Mouse (Mus musculus) liver, embryonic 11.5 days (tissue): Measurements from ENCODE around the gene Hexim1. TPM values are rescaled to one million over a fixed set of nuclear protein-coding genes. Genes with fewer than 3 reads are reported as not detected.
A peak's percentile ranks its signal among the peaks of the same experiment; 100 is the strongest.

Experiments used
- ATAC-seq: fragments of 200-750 bp; cut with Nextera tagmentation; replicated peaks from 2 replicates; pipeline ENCODE4 v1.8.0; 2017; ENCODE audit warnings: moderate number of reproducible peaks, mild to moderate bottlenecking, moderate TSS enrichment, moderate library complexity; ENCODE audit not compliant: low FRiP score
- DNase-seq: peaks from one replicate; pipeline ENCODE4 v3.0.0-alpha.2; 2017; ENCODE audit warnings: low spot score
- H3K27ac ChIP-seq: fragments of 300-500 bp; sonication (generic); 2 replicates; pipeline ENCODE4 v1.5.1; 2014; ENCODE audit warnings: mild to moderate bottlenecking, low read depth, low read length, control low read depth
- H3K27me3 ChIP-seq: fragments of 300-500 bp; sonication (generic); replicated peaks from 2 replicates; pipeline ENCODE4 v1.6.1; 2014; ENCODE audit warnings: low read length, mixed read lengths; ENCODE audit not compliant: control insufficient read depth, insufficient read depth
- H3K36me3 ChIP-seq: fragments of 300-500 bp; sonication (generic); 2 replicates; pipeline ENCODE4 v1.6.1; 2014; ENCODE audit warnings: mild to moderate bottlenecking, low read length, moderate library complexity, mixed read lengths; ENCODE audit not compliant: control insufficient read depth, insufficient read depth
- H3K4me1 ChIP-seq: fragments of 300-500 bp; sonication (generic); replicated peaks from 2 replicates; pipeline ENCODE4 v1.6.1; 2014; ENCODE audit warnings: low read length, mixed read lengths; ENCODE audit not compliant: control insufficient read depth, insufficient read depth
- H3K4me2 ChIP-seq: fragments of 300-500 bp; sonication (generic); 2 replicates; pipeline ENCODE4 v1.6.1; 2014; ENCODE audit warnings: mild to moderate bottlenecking, control low read depth, moderate library complexity
- H3K4me3 ChIP-seq: fragments of 300-500 bp; sonication (generic); 2 replicates; pipeline ENCODE4 v1.5.1; 2014; ENCODE audit warnings: low read depth, low read length, control low read depth
- H3K9ac ChIP-seq: fragments of 300-500 bp; sonication (generic); 2 replicates; pipeline ENCODE4 v1.6.1; 2014; ENCODE audit warnings: low read depth, low read length, control low read depth
- H3K9me3 ChIP-seq: fragments of 300-500 bp; sonication (generic); 2 replicates; pipeline ENCODE4 v1.6.1; 2016; ENCODE audit warnings: low read length, inconsistent platforms, mixed read lengths; ENCODE audit not compliant: control insufficient read depth
- WGBS: fragments of 180-500 bp; shearing (Covaris S2); extraction: QIAGEN DNeasy Blood & Tissue Kit; methylation state at CpG from one replicate; pipeline ENCODE4 v1.1.7; 2014; 5-methylcytosine and 5-hydroxymethylcytosine counted together
- polyA plus RNA-seq: library from polyadenylated mRNA; unstranded; fragments of >200 nt; fragmentation: Nextera tagmentation; extraction: Ambion mirVana; gene quantifications from 2 replicates; pipeline ENCODE4 v1.2.1, GENCODE M21; 2014

Hexim1 gene
- polyA plus RNA-seq, 1 experiment from 2014 or later, result 6.1 TPM

DNA sequence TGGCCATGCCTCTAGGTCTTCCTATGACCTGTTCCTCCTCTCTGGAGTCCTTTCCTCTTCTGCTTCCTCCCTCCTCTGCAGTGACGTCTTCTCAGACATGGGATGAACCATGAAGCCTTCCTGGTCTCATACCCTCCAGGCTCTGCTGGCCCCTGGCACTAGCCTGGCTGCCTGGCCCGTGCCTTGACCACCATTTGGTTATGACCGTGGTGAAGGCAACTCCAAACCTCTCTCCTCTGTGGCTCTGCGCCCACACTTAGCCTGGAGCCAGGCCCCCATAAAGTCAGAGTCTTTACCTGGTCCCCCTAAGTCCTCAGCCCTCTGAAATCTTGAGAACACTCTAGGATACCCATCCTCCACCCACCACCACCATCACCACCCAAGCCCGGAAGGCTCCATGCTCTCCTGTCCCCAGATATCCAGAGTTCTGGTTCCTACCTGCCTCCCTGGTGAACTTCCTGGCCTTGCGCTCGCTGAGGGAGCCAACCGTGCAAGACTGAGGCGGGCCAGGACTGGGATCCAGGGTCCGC, 41.8 kb upstream of the Hexim1 start:
- Histone ChIP-seq H3K4me2 (no peak overlapping the region), H3K27me3 (peaks cover 4% of the 10 kb centered on the region; the same call in 1 of the 2 replicates), H3K27ac (no peak overlapping the region), H3K36me3 (no peaks in the 10 kb centered on the region), H3K9me3 (no peaks in the 10 kb centered on the region), H3K4me1 (0 out of 2 replicates have a peak, but pooled peaks cover 2% of the 10 kb centered on the region), H3K9ac (no peak overlapping the region), H3K4me3 (no peak overlapping the region)
- WGBS, result 63% methylated on average over 10 of the region's 10 CpGs
- DNase-seq, result no peak
- no peak for ATAC-seq

DNA sequence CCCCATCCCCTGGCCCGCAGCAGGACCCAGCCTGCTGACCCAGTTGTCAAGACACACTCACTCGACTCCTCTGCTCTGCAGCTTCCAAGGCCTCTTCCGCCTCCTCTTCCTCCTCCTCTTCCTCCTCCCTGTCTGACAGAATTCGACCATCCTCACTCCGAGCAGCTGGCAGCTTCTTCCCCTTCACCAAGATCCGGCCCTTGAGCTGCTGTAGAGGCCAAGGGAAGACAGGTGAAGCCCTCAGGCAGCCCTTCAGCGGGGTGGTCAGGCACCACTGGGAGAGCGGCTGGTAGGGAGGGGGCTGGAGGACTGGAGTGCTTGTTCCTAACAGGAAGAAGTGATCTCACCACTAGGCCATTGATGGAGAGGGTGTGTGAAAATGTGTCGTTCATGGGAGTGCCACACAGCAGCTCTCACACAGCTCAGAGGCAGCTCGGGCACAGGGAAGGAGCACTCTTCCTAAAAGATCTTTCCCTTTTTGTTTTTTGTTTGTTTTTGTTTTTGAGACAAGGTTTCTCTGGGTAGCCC, 41.2 kb upstream of the Hexim1 start:
- no peak for DNase-seq
- Histone ChIP-seq H3K9ac (no peak overlapping the region), H3K27me3 (peaks cover 6% of the 10 kb centered on the region), H3K4me2 (no peak overlapping the region), H3K27ac (no peak overlapping the region), H3K9me3 (no peaks in the 10 kb centered on the region), H3K4me3 (no peak overlapping the region), H3K4me1 (0 out of 2 replicates have a peak, but pooled peaks cover 2% of the 10 kb centered on the region), H3K36me3 (no peaks in the 10 kb centered on the region)
- 23% methylated on average over 10 of the region's 10 CpGs for WGBS
- no peak for ATAC-seq

DNA sequence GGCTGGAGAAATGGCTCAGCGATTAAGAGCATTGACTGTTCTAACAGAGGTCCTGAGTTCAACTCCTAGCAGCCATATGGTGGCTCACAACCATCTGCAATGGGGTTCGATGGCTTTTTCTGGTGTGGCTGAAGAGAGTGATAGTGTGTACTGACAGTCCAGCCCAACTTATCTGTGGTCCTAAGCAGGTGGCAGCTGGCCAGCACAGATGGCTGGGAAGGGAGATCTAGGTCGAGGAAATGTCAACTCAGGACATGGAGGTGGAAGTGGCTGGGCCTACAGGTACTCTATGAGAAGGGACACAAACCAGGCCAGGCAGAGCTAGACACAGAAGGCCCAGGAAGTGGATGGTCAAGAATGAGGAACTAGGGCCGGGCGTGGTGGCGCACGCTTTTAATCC, 40.0 kb upstream of the Hexim1 start:
- Histone ChIP-seq H3K27ac (no peak overlapping the region), H3K27me3 (peaks cover 18% of the 10 kb centered on the region), H3K36me3 (no peaks in the 10 kb centered on the region), H3K4me2 (no peak overlapping the region), H3K4me1 (peaks cover 7% of the 10 kb centered on the region; the same call in 1 of the 2 replicates), H3K4me3 (no peak overlapping the region), H3K9me3 (no peaks in the 10 kb centered on the region), H3K9ac (no peak overlapping the region)
- ATAC-seq (no peak), DNase-seq (no peak)
- WGBS, result 76% methylated on average over 7 of the region's 7 CpGs

DNA sequence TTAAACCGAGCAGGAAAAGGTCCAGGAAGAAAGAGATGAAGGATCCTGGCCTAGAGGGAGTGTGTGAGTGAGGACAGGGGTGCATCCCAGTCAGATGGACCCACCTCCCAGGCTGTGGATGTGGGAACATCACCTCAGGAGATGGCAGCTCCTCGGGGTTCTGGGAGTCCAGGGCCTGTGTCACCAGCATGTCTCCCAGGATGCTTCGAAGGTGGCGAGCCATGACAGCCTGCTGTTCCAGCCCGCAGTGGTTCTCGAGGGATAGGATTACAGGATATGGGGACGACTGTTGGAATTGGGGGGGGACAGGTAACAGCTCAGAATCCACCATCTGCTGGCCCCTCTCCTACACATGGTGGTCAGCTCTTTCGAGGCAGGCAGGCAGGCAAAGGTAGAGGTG, 39.5 kb upstream of the Hexim1 start:
- no peak overlapping the region for H3K4me3 ChIP-seq
- whole genome bisulfite sequencing, result 82% methylated on average over 8 of the region's 8 CpGs
- no peaks in the 10 kb centered on the region for H3K9me3 ChIP-seq
- ATAC-seq (no peak), DNase-seq (no peak)
- peaks cover 7% of the 10 kb centered on the region; the same call in 1 of the 2 replicates for H3K4me1 ChIP-seq
- H3K27ac ChIP-seq, result no peak overlapping the region
- no peaks in the 10 kb centered on the region for H3K36me3 ChIP-seq
- peaks cover 18% of the 10 kb centered on the region for H3K27me3 ChIP-seq
- no peak overlapping the region for H3K9ac ChIP-seq
- no peak overlapping the region for H3K4me2 ChIP-seq

DNA sequence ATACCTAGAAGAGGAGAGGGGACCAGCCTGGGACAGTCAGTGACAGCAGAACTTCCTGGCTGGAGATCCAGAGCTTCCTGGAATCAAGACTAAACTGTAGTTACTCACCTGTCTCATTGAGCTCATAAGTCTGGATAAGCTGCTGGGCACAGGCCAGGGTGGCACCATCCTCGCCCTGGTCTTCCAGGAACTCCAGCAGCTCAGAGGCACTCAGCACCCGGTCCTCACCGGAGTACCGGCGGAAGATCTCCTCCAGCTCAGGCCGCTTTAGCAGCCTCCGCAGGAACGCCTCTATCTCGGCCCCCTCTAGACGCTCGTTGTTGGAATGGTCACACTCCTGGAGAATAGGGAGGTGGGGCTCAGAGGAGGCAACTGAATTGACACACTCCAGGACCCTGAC, 37.9 kb upstream of the Hexim1 start:
- WGBS, result 74% methylated on average over 11 of the region's 11 CpGs
- ATAC-seq (no peak), DNase-seq (no peak)
- H3K4me2 ChIP-seq, result no peak overlapping the region
- peaks cover 7% of the 10 kb centered on the region; the same call in 1 of the 2 replicates for H3K4me1 ChIP-seq
- H3K36me3 ChIP-seq, result no peaks in the 10 kb centered on the region
- no peak overlapping the region for H3K27ac ChIP-seq
- no peak overlapping the region for H3K9ac ChIP-seq
- peaks cover 18% of the 10 kb centered on the region for H3K27me3 ChIP-seq
- no peak overlapping the region for H3K4me3 ChIP-seq
- no peaks in the 10 kb centered on the region for H3K9me3 ChIP-seq

DNA sequence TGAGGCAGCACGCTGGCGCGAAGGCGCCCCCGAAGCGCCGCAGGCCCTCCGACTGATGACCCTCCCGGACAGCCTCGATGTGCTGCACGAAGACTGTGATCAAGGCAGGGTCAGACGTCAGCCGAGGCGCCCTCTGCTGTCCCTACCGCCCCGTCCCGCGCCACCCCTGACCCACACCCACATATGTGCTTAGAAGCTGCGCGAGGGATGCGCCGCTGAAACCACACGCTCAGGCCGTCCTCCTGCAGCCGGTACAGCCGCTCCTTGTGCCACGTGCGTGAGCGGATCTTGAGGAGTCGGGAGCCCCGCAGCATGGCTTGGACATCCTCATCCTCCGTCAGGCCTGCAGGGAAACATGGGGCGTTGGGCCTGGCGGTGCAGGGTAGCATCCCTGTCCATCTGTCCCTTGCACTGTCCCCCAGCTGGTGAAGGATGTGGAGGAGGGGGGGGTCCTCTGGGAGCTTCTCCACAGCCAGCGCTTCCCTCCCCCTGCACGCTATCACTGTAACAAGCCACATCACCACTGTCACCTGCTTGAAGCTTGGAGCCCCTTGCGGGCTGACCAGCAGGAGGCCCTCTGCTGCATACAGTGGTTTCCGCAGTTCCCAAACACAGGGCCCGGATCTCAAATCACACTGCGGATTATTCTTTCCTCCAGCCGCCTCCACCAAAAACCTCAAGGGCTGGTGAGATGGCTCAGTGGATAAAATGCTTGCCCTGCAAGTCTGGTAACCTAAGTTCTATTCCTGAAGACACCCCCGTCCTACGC, 35.5 kb upstream of the Hexim1 start:
- no peak overlapping the region for H3K27ac ChIP-seq
- H3K9me3 ChIP-seq, result no peaks in the 10 kb centered on the region
- H3K9ac ChIP-seq, result peak overlapping the region; percentile 7
- whole genome bisulfite sequencing, result 2% methylated on average over 43 of the region's 43 CpGs
- no peaks in the 10 kb centered on the region for H3K36me3 ChIP-seq
- peaks cover 5% of the 10 kb centered on the region; the same call in 1 of the 2 replicates for H3K4me1 ChIP-seq
- peak overlapping the region; percentile 70 for H3K4me2 ChIP-seq
- peak; percentile 49 for ATAC-seq
- peaks cover 18% of the 10 kb centered on the region for H3K27me3 ChIP-seq
- DNase-seq, result peak; percentile 63
- peak overlapping the region; percentile 36 for H3K4me3 ChIP-seq

DNA sequence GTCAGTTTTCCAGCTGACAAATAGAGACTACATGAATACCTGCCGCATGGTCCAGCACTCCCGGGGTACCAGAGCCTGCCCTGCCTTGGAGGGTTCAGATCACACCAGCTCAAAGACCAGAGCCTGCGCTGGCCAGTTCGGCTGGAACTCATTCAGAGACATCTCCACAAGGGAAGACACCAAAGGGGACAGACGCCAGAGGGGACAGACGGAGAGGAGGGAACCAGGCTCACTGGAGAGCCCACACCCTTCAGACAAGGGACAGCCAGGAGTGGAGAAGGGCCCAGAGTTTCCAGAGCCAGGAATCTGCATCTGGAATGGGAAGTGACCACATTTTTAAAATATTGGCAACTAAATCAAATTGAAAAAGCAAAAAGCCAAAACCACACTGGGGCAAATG, 34.4 kb upstream of the Hexim1 start:
- H3K9ac ChIP-seq, result no peak overlapping the region
- no peak overlapping the region for H3K27ac ChIP-seq
- H3K27me3 ChIP-seq, result peaks cover 18% of the 10 kb centered on the region
- ATAC-seq, result no peak
- H3K4me2 ChIP-seq, result no peak overlapping the region
- no peaks in the 10 kb centered on the region for H3K36me3 ChIP-seq
- H3K4me3 ChIP-seq, result no peak overlapping the region
- no peak for DNase-seq
- H3K9me3 ChIP-seq, result no peaks in the 10 kb centered on the region
- WGBS, result 71% methylated on average over 6 of the region's 6 CpGs
- H3K4me1 ChIP-seq, result peaks cover 5% of the 10 kb centered on the region; the same call in 1 of the 2 replicates

DNA sequence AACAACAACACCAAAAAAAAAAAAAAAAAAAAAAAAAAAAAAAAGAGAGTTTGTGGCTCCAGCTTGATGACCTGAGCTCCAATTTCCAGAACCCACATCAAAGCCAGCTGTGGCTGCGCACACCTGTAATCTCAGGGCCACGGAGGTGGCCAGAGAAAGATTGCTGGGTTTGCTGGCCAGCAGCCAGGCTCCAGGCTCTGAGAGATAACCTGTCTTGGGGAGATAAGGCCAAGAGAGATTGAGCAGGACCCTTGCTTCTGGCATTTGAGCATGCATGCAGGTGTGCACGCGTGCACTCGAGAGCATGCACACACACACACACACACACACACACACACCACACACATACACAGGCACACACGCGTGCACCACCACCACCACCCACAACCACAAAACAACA, 22.7 kb upstream of the Hexim1 start:
- WGBS, result 77% methylated on average over 7 of the region's 7 CpGs
- DNase-seq (no peak), ATAC-seq (no peak)
- H3K27me3 ChIP-seq, result peaks cover under 1% of the 10 kb centered on the region; the same call in 1 of the 2 replicates
- H3K4me2 ChIP-seq, result no peak overlapping the region
- no peak overlapping the region for H3K27ac ChIP-seq
- H3K4me1 ChIP-seq, result peaks cover 9% of the 10 kb centered on the region
- no peaks in the 10 kb centered on the region for H3K36me3 ChIP-seq
- H3K4me3 ChIP-seq, result no peak overlapping the region
- H3K9me3 ChIP-seq, result no peaks in the 10 kb centered on the region
- no peak overlapping the region for H3K9ac ChIP-seq
